Mouse (Mus musculus) forelimb bud, embryonic 11.5 days (tissue): ENCODE measurements around the gene Cplx3.
A peak's percentile ranks its signal among the peaks of the same experiment; 100 is the strongest.

ENCODE experiments used
- DNase-seq: peaks from one replicate; pipeline ENCODE4 v3.0.0-alpha.2; 2012; ENCODE audit warnings: low read depth, low spot score

The Cplx3 gene

GRCm38 (mm10) chr9:57560861-57561710, 45.0 kb downstream of the Cplx3 start, which contains the start of gene Scamp2:
Scamp2 (plus strand) TSS chr9:57560943.
- peak; percentile 92 for DNase-seq

GRCm38 (mm10) chr9:57560263-57560662, 45.8 kb downstream of the Cplx3 start:
- no peak for DNase-seq

GRCm38 (mm10) chr9:57559568-57559967, 46.5 kb downstream of the Cplx3 start:
- DNase-seq = no peak

GRCm38 (mm10) chr9:57558625-57559024, 47.5 kb downstream of the Cplx3 start:
- no peak for DNase-seq

GRCm38 (mm10) chr9:57557215-57557614, 48.9 kb downstream of the Cplx3 start:
- DNase-seq = no peak

- no peak for DNase-seq
These were observed 51.3 kb downstream of the Cplx3 start for GRCm38 (mm10) chr9:57554753-57555152.

GRCm38 (mm10) chr9:57553119-57553518, 53.0 kb downstream of the Cplx3 start:
- DNase-seq = no peak

GRCm38 (mm10) chr9:57552139-57552887, 53.8 kb downstream of the Cplx3 start, which contains the start of gene Mpi:
Mpi (minus strand) TSS chr9:57552763.
- peak; percentile 60 for DNase-seq

GRCm38 (mm10) chr9:57550126-57550862, 55.8 kb downstream of the Cplx3 start:
- DNase-seq = no peak
